Comparison of ENCODE assay signal across 9 mouse cellular contexts in genomic region chr4:97649626-97650015, GRCm38 (mm10).
DNase-seq lines count a peak whose midpoint lies in the region; ATAC-seq lines count a peak whose summit lies in the region.
"Had no signal": no experiment of that assay in that cellular context is flagged by ENCODE, and none has a peak within 500 bp of the region (broad histone marks: within the 10 kb centered on the region; RNA-seq: fewer than 3 reads in every experiment).

No protein-coding gene starts in this region.

- no peak overlapping the region for H3K9ac ChIP-seq in forebrain, embryonic 12.5 days
- H3K9ac ChIP-seq in limb, embryonic 12.5 days (replicated peaks) = no peak overlapping the region

- 80% methylated on average over 5 of the region's 5 CpGs for WGBS in forebrain, embryonic 12.5 days
- WGBS in limb, embryonic 12.5 days = 78% methylated on average over 5 of the region's 5 CpGs

- DNase-seq in frontal cortex, postnatal 36 days (ENCODE audit: low spot score in 2 of 2) = no peak
- peak; percentile 54 for DNase-seq in cerebellum, adult 11 months
- no peak for DNase-seq in right cerebral cortex, postnatal 4 days
- DNase-seq in urinary bladder, adult 18-20 months (ENCODE audit: low spot score in 2 of 2) = no peak
- DNase-seq in lung, postnatal 14 days = no peak
- DNase-seq: lung, adult 2 months had no signal

- no peak overlapping the region for H3K4me2 ChIP-seq in forebrain, embryonic 12.5 days
- no peak overlapping the region for H3K4me2 ChIP-seq in limb, embryonic 12.5 days

- peaks cover 32% of the 10 kb centered on the region for H3K4me1 ChIP-seq in forebrain, embryonic 12.5 days
- H3K4me1 ChIP-seq in limb, embryonic 12.5 days (replicated peaks) = peaks cover 30% of the 10 kb centered on the region

- no peak overlapping the region for H3K4me3 ChIP-seq in forebrain, embryonic 12.5 days (replicated peaks)
- no peak overlapping the region for H3K4me3 ChIP-seq in limb, embryonic 12.5 days (replicated peaks)

- H3K36me3 ChIP-seq in forebrain, embryonic 12.5 days (replicated peaks) = no peaks in the 10 kb centered on the region
- H3K36me3 ChIP-seq in limb, embryonic 12.5 days = no peaks in the 10 kb centered on the region

- no peaks in the 10 kb centered on the region for H3K27me3 ChIP-seq in forebrain, embryonic 12.5 days
- H3K27me3 ChIP-seq in limb, embryonic 12.5 days = no peaks in the 10 kb centered on the region

- H3K9me3 ChIP-seq in forebrain, embryonic 12.5 days = no peaks in the 10 kb centered on the region
- H3K9me3 ChIP-seq in limb, embryonic 12.5 days = no peaks in the 10 kb centered on the region

- peak overlapping the region; percentile 92 for H3K27ac ChIP-seq in forebrain, embryonic 12.5 days
- peak overlapping the region; percentile 41 for H3K27ac ChIP-seq in limb, embryonic 12.5 days

- peak; percentile 12; the same call in 1 of the 2 replicates for ATAC-seq in frontal cortex, adult (ENCODE audit: low TSS enrichment)
- ATAC-seq in forebrain, embryonic 12.5 days (ENCODE audit: low FRiP score) = peak; percentile 36
- no peak for ATAC-seq in limb, embryonic 12.5 days (ENCODE audit: insufficient number of reproducible peaks, insufficient read depth, low FRiP score, low TSS enrichment, low read depth)
